Mouse (Mus musculus): Measurements from ENCODE around the gene 1110002E22Rik. TPM values are rescaled to one million over a fixed set of nuclear protein-coding genes. Genes with fewer than 3 reads are reported as not detected.

Gene 1110002E22Rik
- polyA plus RNA-seq, 1 experiment from 2014 or later, result 6.3 TPM

DNA sequence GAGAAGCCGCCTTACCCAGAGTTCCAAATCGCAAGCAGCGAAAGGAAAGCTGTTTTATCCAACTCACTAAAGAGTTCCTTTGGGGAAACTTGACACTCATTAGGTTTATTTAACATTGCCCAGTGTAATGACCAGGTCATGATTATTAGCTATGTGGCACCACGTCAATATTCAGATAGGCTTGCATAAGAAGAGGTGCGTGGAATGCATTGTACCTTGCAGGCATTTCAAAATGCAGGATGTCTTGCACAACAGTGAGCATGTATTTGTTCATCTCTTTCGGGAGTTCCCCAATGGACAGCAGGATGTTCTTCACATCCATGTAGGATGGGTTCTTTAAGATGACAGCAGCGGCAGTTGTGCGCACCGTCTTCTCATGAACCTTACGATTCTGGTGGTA, 42.0 kb downstream of the 1110002E22Rik start:
- Histone ChIP-seq H3K9me3 (replicated peaks; ENCODE audit: control insufficient read depth, low read length) (no peaks in the 10 kb centered on the region), H3K9ac (ENCODE audit: low read depth, low read length) (no peak overlapping the region), H3K27ac (ENCODE audit: low read depth, low read length) (no peak overlapping the region), H3K4me3 (ENCODE audit: low read depth, low read length) (no peak overlapping the region), H3K36me3 (ENCODE audit: control insufficient read depth, insufficient read depth, low read length) (no peaks in the 10 kb centered on the region), H3K4me1 (ENCODE audit: control insufficient read depth, insufficient read depth, low read length) (no peaks in the 10 kb centered on the region), H3K27me3 (ENCODE audit: control insufficient read depth, insufficient read depth, low read length) (no peaks in the 10 kb centered on the region), H3K4me2 (no peak overlapping the region)
- ATAC-seq (replicated peaks; ENCODE audit: insufficient number of reproducible peaks, low FRiP score, low TSS enrichment), result no peak
- WGBS (ENCODE audit: insufficient replicate concordance), result 88% methylated on average over 10 of the region's 10 CpGs

DNA sequence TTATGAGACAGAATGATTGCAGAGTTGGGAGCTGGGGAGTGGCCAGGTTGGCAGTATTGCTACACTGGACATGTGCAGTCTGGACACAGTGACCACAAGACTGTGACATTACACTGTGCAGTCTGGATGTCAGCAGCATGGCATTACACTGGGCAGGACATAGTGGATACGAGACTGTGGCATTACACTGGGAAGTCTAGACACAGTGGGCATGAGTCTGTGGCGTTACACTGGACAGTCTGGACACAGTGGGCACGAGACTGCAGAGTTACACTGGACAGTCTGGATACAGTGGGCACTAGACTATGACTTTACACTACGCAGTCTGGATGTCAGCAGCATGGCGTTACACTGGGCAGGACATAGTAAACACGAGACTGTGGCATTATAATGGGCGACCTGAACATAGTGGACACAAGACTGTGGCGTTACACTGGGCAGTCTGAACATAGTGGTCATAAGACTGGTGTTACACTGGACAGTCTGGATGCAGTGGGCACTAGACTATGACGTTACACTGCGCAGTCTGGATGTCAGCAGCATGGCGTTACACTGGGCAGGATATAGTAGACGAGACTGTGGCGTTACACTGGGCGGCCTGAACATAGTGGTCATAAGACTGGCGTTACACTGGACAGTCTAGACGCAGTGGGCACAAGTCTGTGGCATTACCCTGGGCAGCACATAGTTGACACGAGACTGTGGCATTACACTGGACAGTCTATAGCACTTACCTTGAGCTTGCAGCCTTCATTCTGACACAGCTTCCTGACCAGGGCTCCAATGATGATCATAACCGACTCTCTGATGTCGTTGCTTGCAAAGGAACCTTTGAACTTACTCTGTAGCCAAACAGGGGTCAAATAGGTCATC, 46.3 kb downstream of the 1110002E22Rik start:
- WGBS (ENCODE audit: insufficient replicate concordance), result 83% methylated on average over 19 of the region's 19 CpGs

DNA sequence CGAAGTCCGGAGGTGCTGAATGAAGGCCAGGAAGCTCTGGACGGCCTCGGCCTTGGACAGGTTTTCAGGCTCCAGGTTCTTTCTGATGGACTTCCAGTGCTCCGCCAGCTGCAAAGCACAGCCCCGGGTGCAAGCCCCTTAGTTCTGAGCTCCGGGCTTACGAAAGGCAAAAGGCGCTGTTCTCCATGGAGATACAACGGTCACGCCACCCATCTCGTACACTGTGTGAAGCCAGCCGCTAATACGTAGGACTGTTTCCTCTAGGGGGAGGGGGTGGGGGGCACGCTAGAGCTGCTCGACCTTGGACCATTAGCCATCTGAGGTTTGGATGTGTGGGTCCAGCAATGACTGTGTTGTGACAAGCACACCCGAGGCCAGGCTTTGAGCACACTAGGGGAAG, 49.3 kb downstream of the 1110002E22Rik start:
- no peak overlapping the region for H3K9ac ChIP-seq (ENCODE audit: low read depth, low read length)
- H3K4me3 ChIP-seq (ENCODE audit: low read depth, low read length), result no peak overlapping the region
- WGBS (ENCODE audit: insufficient replicate concordance), result 77% methylated on average over 17 of the region's 17 CpGs
- H3K4me1 ChIP-seq (ENCODE audit: control insufficient read depth, insufficient read depth, low read length), result 0 out of 2 replicates have a peak, but pooled peaks cover 3% of the 10 kb centered on the region
- no peak overlapping the region for H3K4me2 ChIP-seq
- no peaks in the 10 kb centered on the region for H3K36me3 ChIP-seq (ENCODE audit: control insufficient read depth, insufficient read depth, low read length)
- H3K9me3 ChIP-seq (replicated peaks; ENCODE audit: control insufficient read depth, low read length), result no peaks in the 10 kb centered on the region
- H3K27me3 ChIP-seq (ENCODE audit: control insufficient read depth, insufficient read depth, low read length), result no peaks in the 10 kb centered on the region
- no peak overlapping the region for H3K27ac ChIP-seq (ENCODE audit: low read depth, low read length)
- ATAC-seq (replicated peaks; ENCODE audit: insufficient number of reproducible peaks, low FRiP score, low TSS enrichment), result no peak

More for the DNA sequence above, 46.3 kb downstream of the 1110002E22Rik start:
- H3K36me3 ChIP-seq (ENCODE audit: control insufficient read depth, insufficient read depth, low read length), result no peaks in the 10 kb centered on the region
- no peak overlapping the region for H3K4me2 ChIP-seq
- no peaks in the 10 kb centered on the region for H3K4me1 ChIP-seq (ENCODE audit: control insufficient read depth, insufficient read depth, low read length)
- no peak overlapping the region for H3K9ac ChIP-seq (ENCODE audit: low read depth, low read length)
- no peak overlapping the region for H3K4me3 ChIP-seq (ENCODE audit: low read depth, low read length)
- H3K27ac ChIP-seq (ENCODE audit: low read depth, low read length), result no peak overlapping the region
- ATAC-seq (replicated peaks; ENCODE audit: insufficient number of reproducible peaks, low FRiP score, low TSS enrichment), result 0 out of 2 replicates have a peak, but pooled peaks have one; percentile 55
- no peaks in the 10 kb centered on the region for H3K27me3 ChIP-seq (ENCODE audit: control insufficient read depth, insufficient read depth, low read length)
- H3K9me3 ChIP-seq (replicated peaks; ENCODE audit: control insufficient read depth, low read length), result no peaks in the 10 kb centered on the region

DNA sequence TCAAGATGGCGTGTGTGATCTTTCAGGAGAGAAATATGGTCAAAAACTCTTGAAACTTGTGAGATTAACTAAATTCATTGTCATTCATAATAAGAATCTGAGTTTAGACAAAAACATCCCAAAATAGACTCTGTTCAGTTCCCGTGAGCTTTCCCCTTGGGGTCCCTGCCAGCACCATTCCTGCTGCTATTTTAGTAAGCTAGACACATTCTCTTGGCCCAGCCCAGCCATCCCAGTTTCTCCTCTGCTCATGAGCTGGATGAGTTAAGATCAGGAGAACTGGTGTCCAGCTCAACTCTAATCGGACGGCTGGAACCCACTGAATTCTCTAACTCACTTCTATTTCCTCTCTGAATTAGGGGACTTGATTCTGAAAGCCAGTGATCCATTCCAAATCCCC, 52.0 kb downstream of the 1110002E22Rik start:
- no peaks in the 10 kb centered on the region for H3K27me3 ChIP-seq (ENCODE audit: control insufficient read depth, insufficient read depth, low read length)
- H3K4me1 ChIP-seq (ENCODE audit: control insufficient read depth, insufficient read depth, low read length), result 0 out of 2 replicates have a peak, but pooled peaks cover 3% of the 10 kb centered on the region
- no peaks in the 10 kb centered on the region for H3K9me3 ChIP-seq (replicated peaks; ENCODE audit: control insufficient read depth, low read length)
- no peak for ATAC-seq (replicated peaks; ENCODE audit: insufficient number of reproducible peaks, low FRiP score, low TSS enrichment)
- WGBS (ENCODE audit: insufficient replicate concordance), result 70% methylated on average over 4 of the region's 4 CpGs
- H3K4me3 ChIP-seq (ENCODE audit: low read depth, low read length), result no peak overlapping the region
- H3K36me3 ChIP-seq (ENCODE audit: control insufficient read depth, insufficient read depth, low read length), result no peaks in the 10 kb centered on the region
- H3K4me2 ChIP-seq, result no peak overlapping the region
- H3K27ac ChIP-seq (ENCODE audit: low read depth, low read length), result no peak overlapping the region
- H3K9ac ChIP-seq (ENCODE audit: low read depth, low read length), result no peak overlapping the region

DNA sequence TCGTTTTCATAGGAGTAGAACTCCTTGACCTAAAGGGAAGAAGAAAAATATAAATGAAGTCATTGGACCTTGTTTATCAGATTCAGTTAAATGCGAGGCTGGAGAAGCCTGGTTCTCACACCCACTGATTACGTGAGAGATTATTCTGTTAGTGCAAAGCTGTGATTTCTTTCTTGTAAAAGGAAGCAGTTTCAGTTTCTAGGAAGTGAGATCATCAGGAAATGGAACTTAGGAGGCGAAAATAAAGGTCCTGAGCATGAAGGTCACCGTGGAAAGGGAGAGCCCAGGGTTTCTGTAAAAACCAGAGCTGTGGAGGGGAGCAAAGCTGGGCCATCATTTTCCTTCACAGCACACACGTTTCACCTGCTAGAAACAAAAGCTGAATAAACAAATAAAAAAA, 53.5 kb downstream of the 1110002E22Rik start:
- 57% methylated on average over 6 of the region's 6 CpGs for WGBS (ENCODE audit: insufficient replicate concordance)
- Histone ChIP-seq H3K27ac (ENCODE audit: low read depth, low read length) (peak overlapping the region; percentile 35; the same call in 1 of the 2 replicates), H3K36me3 (ENCODE audit: control insufficient read depth, insufficient read depth, low read length) (no peaks in the 10 kb centered on the region), H3K9ac (ENCODE audit: low read depth, low read length) (no peak overlapping the region), H3K4me1 (ENCODE audit: control insufficient read depth, insufficient read depth, low read length) (0 out of 2 replicates have a peak, but pooled peaks cover 3% of the 10 kb centered on the region), H3K9me3 (replicated peaks; ENCODE audit: control insufficient read depth, low read length) (no peaks in the 10 kb centered on the region), H3K4me3 (ENCODE audit: low read depth, low read length) (no peak overlapping the region), H3K4me2 (peak overlapping the region; percentile 20; the same call in 1 of the 2 replicates), H3K27me3 (ENCODE audit: control insufficient read depth, insufficient read depth, low read length) (no peaks in the 10 kb centered on the region)
- ATAC-seq (replicated peaks; ENCODE audit: insufficient number of reproducible peaks, low FRiP score, low TSS enrichment), result no peak

DNA sequence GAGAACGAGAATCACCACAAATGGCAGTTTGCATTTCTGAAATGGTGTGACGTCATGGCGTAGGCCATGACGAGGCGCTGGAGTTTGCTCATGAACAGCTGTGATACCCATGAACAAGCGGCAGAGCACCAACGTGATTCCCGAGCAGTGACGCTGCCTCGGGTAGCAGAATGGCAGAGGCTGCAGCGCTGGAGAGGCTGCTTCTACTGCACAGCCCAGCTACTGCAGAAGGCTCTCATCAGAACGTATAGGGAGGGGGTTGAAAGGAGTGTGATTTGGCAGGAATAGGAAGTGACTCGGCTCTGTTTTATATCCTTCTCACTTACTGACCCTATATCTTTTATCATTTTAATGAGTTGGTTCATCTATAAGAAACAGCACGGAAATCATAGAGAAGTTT, 54.0 kb downstream of the 1110002E22Rik start:
- Histone ChIP-seq H3K9me3 (replicated peaks; ENCODE audit: control insufficient read depth, low read length) (no peaks in the 10 kb centered on the region), H3K27ac (ENCODE audit: low read depth, low read length) (0 out of 2 replicates have a peak overlapping the region, but pooled peaks have one; percentile 22), H3K4me2 (peak overlapping the region; percentile 20; the same call in 1 of the 2 replicates), H3K4me1 (ENCODE audit: control insufficient read depth, insufficient read depth, low read length) (0 out of 2 replicates have a peak, but pooled peaks cover 3% of the 10 kb centered on the region), H3K27me3 (ENCODE audit: control insufficient read depth, insufficient read depth, low read length) (no peaks in the 10 kb centered on the region), H3K9ac (ENCODE audit: low read depth, low read length) (no peak overlapping the region), H3K36me3 (ENCODE audit: control insufficient read depth, insufficient read depth, low read length) (no peaks in the 10 kb centered on the region), H3K4me3 (ENCODE audit: low read depth, low read length) (no peak overlapping the region)
- 58% methylated on average over 14 of the region's 14 CpGs for WGBS (ENCODE audit: insufficient replicate concordance)
- no peak for ATAC-seq (replicated peaks; ENCODE audit: insufficient number of reproducible peaks, low FRiP score, low TSS enrichment)

DNA sequence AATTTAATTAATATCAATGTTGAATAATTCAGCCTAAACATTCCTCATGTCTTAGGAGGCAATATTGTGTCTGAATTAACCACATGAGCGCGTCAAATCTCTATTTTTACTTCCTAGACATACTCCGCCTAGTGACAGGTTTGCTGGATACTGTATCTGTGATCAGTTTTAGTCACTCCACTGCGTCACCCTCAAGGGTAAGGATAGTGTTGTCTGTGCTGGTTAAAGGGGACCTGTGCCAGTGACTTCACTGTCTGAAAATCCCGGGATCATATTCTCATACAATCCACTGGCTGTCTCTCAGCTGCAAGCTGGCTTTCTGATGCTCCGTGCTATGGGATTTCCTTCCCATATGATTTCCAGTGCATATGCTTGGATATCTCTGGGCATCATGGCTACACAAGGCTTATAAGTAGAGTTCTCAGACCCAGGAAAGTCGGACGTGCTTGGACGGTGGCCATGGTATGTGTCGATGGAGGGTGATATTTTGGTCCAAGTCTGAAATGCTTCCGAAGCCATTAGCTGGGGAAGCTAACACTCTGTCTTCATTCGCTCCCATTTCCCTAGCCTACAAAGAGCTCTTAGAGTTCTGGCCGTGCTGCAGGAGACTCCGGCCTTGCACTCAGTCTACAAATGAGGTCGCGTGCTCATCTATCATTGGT, 54.7 kb downstream of the 1110002E22Rik start:
- Histone ChIP-seq H3K9me3 (replicated peaks; ENCODE audit: control insufficient read depth, low read length) (no peaks in the 10 kb centered on the region), H3K4me1 (ENCODE audit: control insufficient read depth, insufficient read depth, low read length) (0 out of 2 replicates have a peak, but pooled peaks cover 3% of the 10 kb centered on the region), H3K9ac (ENCODE audit: low read depth, low read length) (no peak overlapping the region), H3K27ac (ENCODE audit: low read depth, low read length) (no peak overlapping the region), H3K27me3 (ENCODE audit: control insufficient read depth, insufficient read depth, low read length) (no peaks in the 10 kb centered on the region), H3K4me2 (no peak overlapping the region), H3K36me3 (ENCODE audit: control insufficient read depth, insufficient read depth, low read length) (no peaks in the 10 kb centered on the region), H3K4me3 (ENCODE audit: low read depth, low read length) (no peak overlapping the region)
- 74% methylated on average over 16 of the region's 16 CpGs for WGBS (ENCODE audit: insufficient replicate concordance)
- ATAC-seq (replicated peaks; ENCODE audit: insufficient number of reproducible peaks, low FRiP score, low TSS enrichment), result 0 out of 2 replicates have a peak, but pooled peaks have one; percentile 35

DNA sequence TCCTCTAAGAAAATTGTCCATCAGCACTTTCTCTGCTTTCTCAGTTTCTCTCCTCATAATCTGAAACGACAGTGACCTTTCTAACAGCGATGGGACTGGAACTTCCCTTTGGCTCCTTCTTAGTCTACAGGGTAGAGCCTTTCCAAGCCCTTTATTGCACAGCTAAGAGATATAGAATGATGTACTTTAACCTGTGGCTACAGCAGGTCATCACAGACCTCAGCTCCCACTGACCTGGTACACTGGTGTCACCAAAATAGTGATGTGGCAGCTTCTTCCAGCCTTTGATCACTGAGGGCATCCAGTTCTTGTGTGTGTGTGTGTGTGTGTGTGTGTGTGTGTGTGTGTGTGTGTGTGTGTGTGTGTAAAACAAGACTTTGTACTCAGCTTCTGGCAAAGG, 56.6 kb downstream of the 1110002E22Rik start:
- Histone ChIP-seq H3K4me1 (ENCODE audit: control insufficient read depth, insufficient read depth, low read length) (0 out of 2 replicates have a peak, but pooled peaks cover 3% of the 10 kb centered on the region), H3K36me3 (ENCODE audit: control insufficient read depth, insufficient read depth, low read length) (no peaks in the 10 kb centered on the region), H3K9ac (ENCODE audit: low read depth, low read length) (no peak overlapping the region), H3K27ac (ENCODE audit: low read depth, low read length) (no peak overlapping the region), H3K27me3 (ENCODE audit: control insufficient read depth, insufficient read depth, low read length) (no peaks in the 10 kb centered on the region), H3K4me2 (no peak overlapping the region), H3K9me3 (replicated peaks; ENCODE audit: control insufficient read depth, low read length) (no peaks in the 10 kb centered on the region), H3K4me3 (ENCODE audit: low read depth, low read length) (no peak overlapping the region)
- ATAC-seq (replicated peaks; ENCODE audit: insufficient number of reproducible peaks, low FRiP score, low TSS enrichment), result no peak
- WGBS (ENCODE audit: insufficient replicate concordance), result 88% methylated on average over 2 of the region's 2 CpGs
